ENCODE assay signal across 24 mouse cellular contexts in genomic region chr19:18336637-18337036, GRCm38 (mm10).
"Had no signal": no experiment of that assay in that cellular context is flagged by ENCODE, and none has a peak within 500 bp of the region (broad histone marks: within the 10 kb centered on the region; RNA-seq: fewer than 3 reads in every experiment).

No protein-coding gene starts in this region.

- H3K27ac ChIP-seq: heart, embryonic 10.5 days; hindbrain, embryonic 13.5 days; hindbrain, embryonic 15.5 days; hindbrain, postnatal 0 days; kidney, embryonic 15.5 days; kidney, postnatal 0 days; limb, embryonic 13.5 days; limb, embryonic 15.5 days; liver, embryonic 12.5 days had no signal

- ATAC-seq: forebrain, postnatal 0 days; hindbrain, postnatal 0 days; intestine, embryonic 16.5 days; liver, embryonic 12.5 days had no signal

- H3K4me1 ChIP-seq: heart, embryonic 10.5 days; heart, embryonic 12.5 days; hindbrain, embryonic 13.5 days; hindbrain, embryonic 15.5 days; kidney, embryonic 15.5 days; liver, embryonic 12.5 days had no signal

- H3K27me3 ChIP-seq: heart, embryonic 12.5 days; hindbrain, embryonic 13.5 days; hindbrain, embryonic 15.5 days; kidney, embryonic 15.5 days; limb, embryonic 13.5 days; limb, embryonic 15.5 days; liver, embryonic 12.5 days had no signal

- H3K9ac ChIP-seq: forebrain, postnatal 0 days; heart, embryonic 12.5 days; hindbrain, embryonic 13.5 days; hindbrain, embryonic 15.5 days; kidney, embryonic 15.5 days; limb, embryonic 13.5 days; limb, embryonic 15.5 days; liver, embryonic 12.5 days had no signal

- H3K4me2 ChIP-seq: heart, embryonic 12.5 days; hindbrain, embryonic 13.5 days; hindbrain, embryonic 15.5 days; kidney, embryonic 15.5 days; limb, embryonic 13.5 days; limb, embryonic 15.5 days; liver, embryonic 12.5 days had no signal

- H3K36me3 ChIP-seq: heart, embryonic 10.5 days; heart, embryonic 12.5 days; hindbrain, embryonic 13.5 days; hindbrain, embryonic 15.5 days; kidney, embryonic 15.5 days; limb, embryonic 13.5 days; limb, embryonic 15.5 days; liver, embryonic 12.5 days had no signal

- H3K9me3 ChIP-seq: heart, embryonic 10.5 days; heart, embryonic 12.5 days; hindbrain, embryonic 13.5 days; hindbrain, embryonic 15.5 days; kidney, embryonic 15.5 days; limb, embryonic 13.5 days; limb, embryonic 15.5 days; liver, embryonic 12.5 days had no signal

- H3K4me3 ChIP-seq: heart, embryonic 10.5 days; heart, embryonic 12.5 days; hindbrain, embryonic 13.5 days; hindbrain, embryonic 15.5 days; kidney, embryonic 15.5 days; limb, embryonic 13.5 days; limb, embryonic 15.5 days; liver, embryonic 12.5 days had no signal

- DNase-seq: forebrain, postnatal 0 days; gastrocnemius, postnatal 10 days; gastrocnemius, postnatal 36 days; heart, adult 11 months; heart, postnatal 10 days; kidney, adult 11 months; kidney, adult 2 months; kidney, adult 9 months; kidney, postnatal 14 days; kidney, postnatal 36 days; layer of hippocampus, adult 9-11 months; layer of hippocampus, postnatal 36 days; left cerebral cortex, postnatal 4 days had no signal
